Mouse (Mus musculus) megakaryocyte progenitor cell, adult 5-6 weeks (primary cell): ENCODE results near the gene Gm3147. TPM values are rescaled to one million over a fixed set of nuclear protein-coding genes. Genes with fewer than 3 reads are reported as not detected.
"Not testable (repeated sequence)": the region's sequence is repeated elsewhere in the genome, so short reads cannot be mapped to it uniquely, and the experiment has no call there.

ENCODE experiments used
- ATAC-seq: replicated peaks from 2 replicates; pipeline ENCODE4 v1.8.0; 2016; ENCODE audit warnings: mild to moderate bottlenecking, moderate TSS enrichment, inconsistent platforms; ENCODE audit not compliant: poor library complexity
- total RNA-seq, 2 experiments: library from RNA; stranded (forward) in 1 of 2; stranded (reverse) in 1 of 2; fragments of 157-497, 149-512 nt in 1 of 2; fragments of 200-1000 nt in 1 of 2; gene quantifications; 2 replicates each; pipeline versions ENCODE4 v1.2.3 to v1.2.4; 2015 to 2017

The Gm3147 gene
- total RNA-seq (2015) (not detected in 2 replicates), total RNA-seq (2017) (not detected in 2 replicates)

DNA sequence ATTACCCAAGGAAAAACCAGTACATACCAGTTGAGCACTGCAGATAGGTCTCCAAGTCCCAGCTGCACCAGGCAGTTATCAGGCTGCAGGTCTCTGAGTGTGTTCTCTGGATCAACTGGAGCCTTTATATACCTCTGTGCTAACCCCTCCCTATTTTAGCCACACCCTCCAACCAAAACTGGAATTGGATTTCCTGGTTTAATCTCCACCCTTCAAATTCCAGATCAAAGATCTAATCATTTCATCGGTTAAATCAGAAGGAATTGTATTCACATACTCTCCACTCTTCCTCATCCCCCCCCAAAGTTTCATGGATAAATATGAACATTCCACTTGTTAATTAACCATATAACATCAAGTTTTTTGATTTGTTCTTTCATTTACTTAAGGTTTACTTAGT lies at the start of gene Gm3147:
Gm3147 (minus strand) TSS at position 101 of the 400 bp plus-strand sequence.
- ATAC-seq = not testable (repeated sequence)

DNA sequence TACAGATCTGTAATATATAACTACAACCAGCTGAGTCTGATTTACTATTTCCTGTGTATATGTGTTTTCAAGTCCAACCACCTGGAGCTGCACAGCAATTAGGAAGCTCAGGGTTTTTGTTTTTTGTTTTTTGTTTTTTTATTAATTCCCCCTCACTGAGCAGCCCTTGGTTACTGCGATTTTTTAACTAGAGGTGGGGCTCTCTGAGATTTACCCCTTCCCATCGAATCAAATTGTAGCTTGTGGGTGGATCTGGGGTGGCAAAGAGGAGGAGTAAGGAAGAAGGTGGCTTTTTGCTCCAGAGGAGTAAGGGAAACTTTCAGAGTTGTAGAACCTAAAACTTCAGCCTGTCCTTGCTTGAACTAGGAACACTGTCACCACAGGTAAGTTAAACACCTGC lies 31.9 kb upstream of the Gm3147 start, which contains the start of gene Gm6205:
Gm6205 (plus strand) TSS at position 301 of the 400 bp plus-strand sequence.
- ATAC-seq = not testable (repeated sequence)

DNA sequence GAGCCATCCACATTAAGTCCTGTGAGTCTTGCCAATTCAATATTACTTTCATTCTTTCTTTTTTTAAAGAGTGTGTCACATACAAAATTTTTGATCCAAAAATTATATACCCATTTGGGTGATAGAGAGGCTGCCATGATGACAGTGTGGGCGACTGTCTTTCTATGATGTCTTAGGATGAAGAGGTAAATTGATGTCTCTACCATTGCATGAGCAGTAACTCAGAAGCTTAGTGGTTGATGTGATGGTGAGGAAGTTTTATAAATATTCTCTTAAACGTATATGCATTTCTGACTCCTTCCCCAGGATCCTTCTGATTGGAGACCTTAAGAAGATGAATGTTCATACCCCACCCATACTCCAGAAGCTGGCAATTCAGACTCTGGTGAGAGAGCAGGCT lies 7.5 kb upstream of the Gm3147 start, which contains the start of gene Gm6509:
Gm6509 (plus strand) TSS at position 301 of the 400 bp plus-strand sequence.
- not testable (repeated sequence) for ATAC-seq

Other genes starting within 250 kb of the Gm3147 start
- gene Gm7682, start 170.6 kb downstream of the Gm3147 start, total RNA-seq (2015) = not detected in 2 replicates
- gene Gm7682, start 170.6 kb downstream of the Gm3147 start, total RNA-seq (2017) = not detected in 2 replicates
- not detected in 2 replicates for gene Gm3139, start 90.1 kb downstream of the Gm3147 start, total RNA-seq (2015)
- gene Gm3139, start 90.1 kb downstream of the Gm3147 start, total RNA-seq (2017) = not detected in 2 replicates
- gene Gm6509, start 7.6 kb upstream of the Gm3147 start, total RNA-seq (2015) = not detected in 2 replicates
- not detected in 2 replicates for gene Gm6509, start 7.6 kb upstream of the Gm3147 start, total RNA-seq (2017)
- gene Gm6205, start 32.0 kb upstream of the Gm3147 start, total RNA-seq (2015) = not detected in 2 replicates
- gene Gm6205, start 32.0 kb upstream of the Gm3147 start, total RNA-seq (2017) = not detected in 2 replicates
- not detected in 2 replicates for gene Gm3183, start 249.1 kb upstream of the Gm3147 start, total RNA-seq (2015)
- not detected in 2 replicates for gene Gm3183, start 249.1 kb upstream of the Gm3147 start, total RNA-seq (2017)